Mouse (Mus musculus): ENCODE measurements at regions not wholly inside any gene's neighbourhood (a gene's known extent, or its start where the extent isn't known, plus 50 kb on each side); places are given as distances from the start of the nearest gene placed in this dataset.

DNA sequence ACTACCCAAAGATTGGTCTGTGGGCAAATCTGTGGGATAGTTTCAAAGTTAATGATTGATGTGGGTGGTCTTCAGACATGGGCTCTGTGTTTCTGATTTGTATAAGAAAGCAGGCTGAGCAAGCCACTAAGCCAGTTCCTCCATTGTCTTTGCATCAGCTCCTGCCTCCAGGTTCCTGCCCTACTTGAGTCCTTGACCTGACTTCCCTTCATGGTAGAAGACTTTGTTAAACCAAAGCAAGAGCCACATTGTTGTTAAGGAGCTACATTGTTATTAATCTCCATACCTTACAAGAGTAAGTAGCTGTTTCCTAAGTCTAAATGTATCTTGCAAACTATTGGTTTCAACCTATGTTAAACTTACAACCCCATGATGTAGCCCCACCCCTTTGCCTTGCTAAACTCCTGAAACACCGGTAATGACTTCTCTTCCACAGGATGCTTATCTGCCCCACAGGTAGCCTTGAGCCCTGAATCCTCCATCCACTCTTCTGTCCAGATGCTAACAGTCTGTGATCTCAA is 136.5 kb upstream of the 4930535I16Rik start:
- TF ChIP-seq CTCF (IDR thresholded peaks at IDR 0.05; ENCODE audit: low read depth, low read length), result no peak
- no peak for TF ChIP-seq POLR2A (IDR thresholded peaks at IDR 0.05; ENCODE audit: insufficient read depth, low read length)
- no peak for TF ChIP-seq EP300 (IDR thresholded peaks at IDR 0.05; ENCODE audit: insufficient read depth, low read depth, low read length)

All from ES-Bruce4 (cell line).